Mouse (Mus musculus) olfactory bulb, adult 2 months (tissue): ENCODE results near the gene Spem2.

ENCODE experiments used
- CTCF ChIP-seq: fragments of 200-500 bp; IDR thresholded peaks from 2 replicates; pipeline ENCODE4 v1.5.1; 2012; ENCODE audit warnings: low read depth, mild to moderate bottlenecking, low read length, moderate library complexity; ENCODE audit not compliant: insufficient read depth
- POLR2A ChIP-seq: fragments of 200-500 bp; IDR thresholded peaks from 2 replicates; pipeline ENCODE4 v1.6.1; 2012; ENCODE audit warnings: mild to moderate bottlenecking, low read depth, low read length, moderate library complexity; ENCODE audit not compliant: insufficient read depth

DNA sequence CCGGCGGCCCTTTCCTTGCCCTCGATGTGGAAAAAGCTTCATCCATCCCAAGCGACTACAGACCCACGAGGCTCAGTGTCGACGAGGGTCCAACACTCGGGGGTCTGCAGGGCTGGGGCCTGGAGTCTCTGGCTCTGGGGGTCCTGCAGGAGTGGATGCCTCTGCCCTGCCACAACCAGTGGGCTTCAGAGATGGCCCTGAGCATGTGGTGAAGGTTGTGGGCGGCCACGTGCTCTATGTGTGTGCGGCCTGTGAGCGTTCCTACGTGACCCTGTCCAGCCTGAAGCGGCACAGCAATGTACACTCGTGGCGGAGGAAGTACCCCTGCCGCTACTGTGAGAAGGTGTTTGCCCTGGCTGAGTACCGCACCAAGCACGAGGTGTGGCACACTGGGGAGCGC lies 41.8 kb downstream of the Spem2 start:
- TF ChIP-seq CTCF (no peak), POLR2A (no peak)
